Mouse (Mus musculus) neutrophil, adult 5-6 weeks (primary cell): ENCODE data around the gene Tbce. TPM values are rescaled to one million over a fixed set of nuclear protein-coding genes. Genes with fewer than 3 reads are reported as not detected.

Experiments used
- ATAC-seq: fragments of 151-379, 151-347 bp; 2 replicates; pipeline ENCODE4 v1.8.0; 2017; ENCODE audit warnings: mild to moderate bottlenecking, moderate TSS enrichment; ENCODE audit not compliant: insufficient number of reproducible peaks, poor library complexity, low FRiP score, severe bottlenecking; ENCODE audit errors: extremely low read depth
- total RNA-seq: library from RNA; stranded (forward); fragments of 200-1000 nt; gene quantifications from 2 replicates; pipeline ENCODE4 v1.2.3, GENCODE M21; 2017

Tbce gene
- 111 and 126 TPM in 2 replicates for total RNA-seq

DNA sequence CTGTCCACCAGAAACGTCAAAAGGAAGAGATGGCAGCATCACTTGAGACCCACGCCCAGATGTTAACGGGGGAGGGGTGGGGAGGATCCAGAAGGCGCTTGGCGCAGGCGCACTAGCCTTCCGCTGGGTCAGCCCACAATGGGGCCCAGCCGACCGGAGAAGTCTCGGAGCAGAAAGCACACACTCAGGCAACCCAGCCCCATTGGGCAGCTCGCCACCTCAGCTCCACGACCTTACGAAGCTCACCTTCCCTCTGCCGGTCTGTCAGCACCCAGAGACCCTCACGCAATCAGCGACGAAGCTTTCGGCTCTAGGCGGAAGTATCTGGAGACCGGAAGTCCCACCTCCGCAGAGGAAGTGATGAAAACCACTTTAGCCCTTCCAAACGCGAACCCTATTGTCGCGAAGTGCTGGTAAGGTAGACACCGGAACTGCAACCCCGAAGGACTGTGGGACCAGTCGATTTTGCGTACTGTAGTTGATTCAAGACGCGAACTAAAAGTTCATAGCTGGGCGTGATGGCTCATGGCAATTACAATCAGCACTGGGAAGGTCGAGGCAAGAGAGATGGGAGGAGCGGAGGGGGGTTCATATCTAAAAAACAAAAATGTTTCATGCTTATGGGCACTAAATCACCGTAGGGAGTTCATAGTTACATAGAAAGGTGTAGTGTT, at the start of gene Tbce:
Gene Tbce, minus strand, starts transcription at position 347 of the 674 bp plus-strand sequence.
- peak; percentile 99 for ATAC-seq

DNA sequence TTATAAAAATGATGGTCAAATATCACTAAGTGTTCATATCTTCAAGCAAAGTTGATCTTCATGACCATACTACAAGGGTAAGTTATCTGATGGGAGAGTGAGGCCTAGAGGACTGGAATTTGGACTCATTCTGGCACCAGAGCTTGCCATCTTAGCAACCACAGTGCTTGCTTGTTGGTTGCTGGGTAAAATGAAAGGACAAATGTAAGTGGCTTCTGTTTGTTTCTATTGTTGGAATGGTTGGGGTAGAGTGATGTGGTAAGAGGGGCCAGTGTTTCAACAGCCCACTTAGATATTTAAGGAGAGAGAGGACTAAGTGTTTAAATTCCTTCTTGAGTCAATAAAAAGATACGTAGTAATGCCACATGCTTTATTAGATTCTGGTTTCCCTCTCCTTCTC, 49.2 kb upstream of the Tbce start:
- no peak for ATAC-seq

DNA sequence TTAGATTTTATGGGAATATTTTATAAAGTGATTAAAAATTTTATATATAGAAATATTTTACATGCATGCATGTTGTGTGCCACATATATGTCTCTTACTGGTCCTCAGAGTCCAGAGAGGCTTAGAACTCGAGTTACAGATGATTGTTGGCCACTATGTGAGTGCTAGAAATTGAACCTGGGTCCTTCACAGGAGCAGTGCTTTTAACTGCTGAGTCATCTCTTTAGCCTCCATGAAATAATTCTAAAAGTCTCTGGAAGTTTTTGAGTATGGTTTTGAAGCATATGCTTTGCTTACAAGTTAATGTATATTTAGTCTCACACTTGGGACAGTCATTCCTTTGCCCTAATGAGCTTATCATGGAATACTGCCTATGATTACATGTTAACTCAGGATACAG, 35.9 kb upstream of the Tbce start:
- no peak for ATAC-seq

DNA sequence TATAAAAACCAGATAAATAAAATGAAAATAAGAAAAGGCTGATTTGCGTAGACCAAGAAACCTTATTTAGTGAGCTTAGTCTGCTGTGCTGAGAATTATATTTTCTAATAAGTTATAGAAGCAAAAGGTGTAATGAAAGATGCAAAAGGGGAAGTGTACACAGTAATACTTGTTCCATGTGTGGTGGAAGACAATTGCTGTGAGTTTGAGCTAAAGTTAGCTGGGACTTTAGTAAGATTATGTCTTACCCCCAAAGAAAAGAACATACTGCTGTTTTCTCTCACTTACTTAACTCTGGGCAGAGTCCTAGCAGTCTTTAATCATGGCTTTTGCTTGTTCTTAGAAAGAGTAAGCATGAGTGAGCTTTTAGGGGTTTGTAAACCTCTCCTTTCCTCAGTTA, 34.9 kb upstream of the Tbce start:
- no peak for ATAC-seq

DNA sequence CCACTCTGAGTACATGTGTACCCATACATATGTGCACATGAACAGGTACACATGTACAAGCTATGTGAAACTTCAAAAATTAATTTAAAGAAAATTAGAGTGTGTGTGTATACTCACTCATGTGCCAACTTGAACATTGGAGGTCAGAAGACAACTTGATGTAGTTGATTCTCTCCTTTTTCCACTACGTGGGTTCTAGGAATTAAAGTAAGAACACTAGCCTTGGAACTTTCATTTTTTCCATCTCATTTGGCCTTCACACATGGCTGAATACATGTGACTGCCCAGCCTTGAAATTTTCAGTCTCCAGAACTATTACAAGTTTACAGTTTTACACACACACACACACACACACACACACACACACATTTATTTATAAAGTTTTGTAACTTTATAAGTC, 29.9 kb upstream of the Tbce start:
- no peak for ATAC-seq

DNA sequence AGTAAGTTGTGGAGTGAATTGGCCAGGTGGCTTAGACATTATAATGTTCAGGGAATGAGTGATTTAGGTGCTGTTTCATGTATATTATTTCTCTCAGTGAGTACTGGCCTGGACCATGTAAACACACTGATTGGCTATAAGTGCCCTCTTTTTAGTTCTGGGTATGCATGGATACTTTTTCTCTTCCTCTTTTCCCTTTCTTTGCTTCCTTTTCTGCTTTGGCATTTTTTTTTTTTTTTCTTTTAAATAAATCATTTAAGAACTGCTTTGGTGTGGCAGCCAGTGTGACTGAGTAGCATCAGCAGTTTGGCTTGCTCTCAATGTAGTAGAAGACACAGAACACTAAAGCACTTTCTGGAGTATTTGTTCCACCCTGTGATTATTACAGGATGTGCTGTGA, 28.6 kb upstream of the Tbce start:
- ATAC-seq: no peak

DNA sequence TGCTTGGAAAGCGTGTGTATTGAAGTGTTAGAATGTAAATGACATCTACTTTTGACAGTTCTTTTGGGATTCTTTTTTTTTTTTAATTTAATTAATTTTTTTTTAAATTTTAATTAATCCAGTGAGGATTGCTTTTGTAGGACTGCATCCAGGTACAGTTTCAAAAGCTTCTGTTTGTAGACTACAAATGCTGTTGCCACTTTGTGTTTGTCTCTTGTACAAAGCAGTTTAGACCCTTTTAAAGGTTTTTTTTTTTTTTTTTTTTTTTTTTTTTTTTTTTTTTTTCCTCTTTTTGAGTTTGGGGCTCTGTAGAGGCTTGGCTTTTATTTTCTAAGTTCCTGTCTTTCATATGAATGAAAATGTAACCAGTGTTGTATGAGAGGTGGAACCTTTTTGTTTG, 26.3 kb upstream of the Tbce start:
- no peak for ATAC-seq

DNA sequence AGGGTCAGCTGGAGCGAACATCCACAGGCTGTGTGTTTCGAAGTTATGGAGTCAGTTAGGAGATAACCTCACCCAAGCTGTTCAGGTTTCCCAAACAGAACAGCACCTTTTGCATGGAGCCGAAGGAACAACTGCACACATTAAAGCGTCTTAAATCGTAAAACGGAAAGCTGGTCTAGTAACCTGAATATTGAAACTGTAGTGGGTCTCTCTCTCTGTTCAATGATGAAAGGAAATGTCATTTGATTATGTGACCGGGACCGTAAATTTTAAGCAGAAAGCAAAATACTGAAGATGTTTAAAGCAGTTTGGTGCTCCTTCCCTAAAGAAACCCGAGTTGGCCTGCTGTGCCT, 25.6 kb upstream of the Tbce start:
- ATAC-seq: no peak

DNA sequence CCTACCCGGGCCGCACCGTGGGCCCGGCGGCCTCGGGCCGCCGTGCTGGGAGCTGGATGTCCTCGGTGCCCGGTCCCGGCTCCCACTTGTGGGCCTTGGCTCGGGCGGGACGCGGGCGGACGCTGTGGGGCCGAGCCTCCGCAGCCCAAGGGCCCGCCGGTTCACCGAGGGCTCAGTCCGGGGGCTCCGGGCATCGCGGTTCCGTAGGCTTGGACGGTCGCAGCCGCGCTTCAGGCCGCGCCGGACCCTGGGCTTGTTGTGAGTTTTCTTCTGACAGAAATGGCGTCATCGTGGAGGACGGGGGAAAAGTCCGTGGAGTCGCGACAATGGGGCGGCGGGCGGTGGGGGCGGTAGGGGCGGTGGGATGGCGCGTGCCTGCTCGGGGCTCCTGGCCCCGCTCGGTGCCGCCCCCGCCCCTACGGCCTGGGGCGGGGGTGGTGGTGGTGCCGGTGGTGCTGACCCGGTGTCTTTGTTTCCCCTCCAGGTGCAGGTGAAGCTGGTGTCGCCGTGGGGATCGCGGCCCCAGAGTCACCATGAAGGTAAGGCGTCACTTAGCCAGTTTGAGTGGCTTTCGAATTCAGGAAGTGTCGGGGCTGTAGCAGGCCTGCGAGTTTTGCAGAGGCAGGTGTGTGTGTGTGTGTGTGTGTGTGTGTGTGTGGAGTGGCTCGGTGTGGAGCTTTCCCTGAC, 25.0 kb upstream of the Tbce start:
- peak; percentile 14; the same call in 1 of the 2 replicates for ATAC-seq

DNA sequence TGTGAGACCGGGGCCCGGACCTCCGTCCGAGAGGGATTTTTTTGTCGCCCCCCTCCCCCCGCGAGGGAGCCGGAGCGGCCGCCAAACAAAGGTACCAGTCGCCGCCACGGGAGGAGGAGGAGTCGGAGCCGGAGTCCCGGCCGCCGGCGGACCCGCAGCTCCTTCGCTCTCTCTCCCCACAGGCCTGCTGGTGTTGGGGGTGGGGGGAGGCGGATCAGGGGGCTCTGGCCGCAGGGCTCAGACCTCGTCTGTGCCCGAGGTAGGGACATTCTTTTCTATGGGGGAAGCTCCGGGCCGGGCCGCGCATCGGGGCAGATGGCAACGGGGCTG, 24.5 kb upstream of the Tbce start:
- ATAC-seq: no peak

DNA sequence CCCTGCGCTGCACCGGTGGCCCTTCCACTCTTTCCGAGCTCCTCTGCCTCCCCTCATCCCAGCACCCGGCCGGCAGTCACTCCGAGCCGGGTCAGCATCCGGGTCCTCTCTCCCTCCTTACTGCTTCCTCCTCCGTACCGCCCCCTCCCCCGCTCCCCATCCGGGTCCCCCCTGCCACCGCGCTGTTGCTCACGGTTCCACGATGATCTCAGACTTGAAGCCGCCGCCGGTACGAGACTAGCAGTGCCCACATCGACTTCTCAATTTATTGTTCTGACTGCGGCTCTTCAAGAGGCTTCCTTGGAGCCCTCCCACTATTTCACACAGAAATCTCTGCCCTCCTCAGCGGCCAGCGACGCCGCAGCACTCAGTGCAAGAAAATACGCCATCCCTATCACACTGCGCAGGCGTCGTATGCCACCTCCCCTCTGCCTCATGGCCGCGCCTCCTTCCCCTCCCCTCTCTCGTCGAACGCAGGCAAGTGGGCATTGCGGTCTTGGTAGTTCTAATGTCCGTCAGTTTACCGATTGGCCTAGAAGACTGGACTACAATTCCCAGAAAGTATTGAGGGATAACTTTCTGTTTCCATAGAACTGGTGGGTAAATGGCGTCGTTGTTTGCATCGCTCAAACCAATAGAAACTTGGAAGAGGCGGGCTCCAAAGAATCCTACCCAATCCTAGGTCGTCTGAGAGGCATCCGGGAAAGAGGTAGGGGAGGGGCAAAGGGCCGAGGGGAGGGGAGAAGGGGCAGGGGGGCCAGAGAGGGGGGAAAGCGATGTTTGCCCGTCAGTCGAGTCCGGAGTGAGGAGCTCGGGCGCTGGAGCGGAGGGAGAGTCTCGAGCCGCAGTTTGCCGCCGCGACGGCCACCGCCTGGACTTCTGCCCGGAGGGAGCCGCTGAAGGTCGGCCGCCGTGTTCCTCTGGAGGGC, 23.8 kb upstream of the Tbce start, which contains the start of the genes Arid4b and Ggps1:
Gene Arid4b, plus strand, starts transcription at position 220 of the 929 bp plus-strand sequence.
Gene Ggps1, minus strand, starts transcription at position 476 of the 929 bp plus-strand sequence.
- ATAC-seq: peak; percentile 93

DNA sequence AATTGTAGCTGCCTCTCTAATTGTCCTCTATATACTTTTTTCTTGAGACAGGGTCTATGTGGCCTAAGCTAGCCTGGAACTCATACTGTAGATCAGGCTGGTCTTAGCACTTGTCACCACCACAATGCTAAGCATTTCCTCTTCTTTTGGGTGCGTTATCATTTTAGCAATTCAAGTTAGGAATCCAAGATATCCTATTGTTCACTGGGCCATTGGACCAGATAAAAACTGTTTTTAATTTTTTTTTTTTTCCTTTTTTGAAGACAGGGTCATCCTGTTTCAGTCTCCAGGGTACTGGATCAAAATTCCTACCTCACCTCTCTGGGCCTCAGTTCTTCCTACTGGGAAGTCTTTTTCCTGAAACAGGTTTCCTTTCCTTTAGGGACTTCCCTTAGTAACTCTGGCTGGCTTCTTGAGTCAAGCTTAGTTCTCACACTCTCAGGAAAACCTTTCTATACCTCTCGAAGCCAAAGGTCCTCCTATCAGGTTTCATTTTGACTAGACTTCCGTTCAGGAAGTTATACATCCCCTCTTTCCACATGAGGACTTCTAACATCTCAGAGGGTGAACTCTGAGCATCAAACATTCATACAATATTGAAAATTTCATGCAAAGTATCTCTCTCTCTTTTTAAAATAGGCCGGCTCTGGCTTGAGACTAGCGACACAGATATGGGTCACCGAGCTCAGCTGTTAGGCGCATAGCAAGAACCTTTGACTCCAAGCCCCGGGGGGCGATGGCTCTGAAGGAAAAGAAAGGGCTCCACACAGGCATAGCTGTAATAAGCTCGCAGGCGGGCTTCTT, 23.0 kb upstream of the Tbce start:
- ATAC-seq: no peak

DNA sequence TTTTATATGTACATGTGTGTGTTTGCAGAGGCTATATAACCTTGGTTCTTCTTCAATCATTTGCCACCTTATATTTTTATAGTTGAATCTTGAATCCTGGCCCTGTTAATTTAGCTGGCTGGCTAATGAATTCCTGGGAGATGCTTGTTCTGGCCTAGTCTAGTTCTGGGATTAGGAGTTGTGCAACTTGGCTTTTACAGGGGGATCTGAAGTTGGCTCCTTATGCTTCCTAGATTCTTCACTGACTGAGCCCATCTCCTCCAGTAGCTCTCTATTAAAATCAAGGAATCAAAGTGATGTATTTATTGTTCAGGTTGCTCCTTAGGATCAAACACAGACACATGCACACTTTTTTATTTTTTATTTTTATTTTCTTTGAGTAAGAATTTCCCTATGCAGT, 20.1 kb upstream of the Tbce start:
- no peak for ATAC-seq

DNA sequence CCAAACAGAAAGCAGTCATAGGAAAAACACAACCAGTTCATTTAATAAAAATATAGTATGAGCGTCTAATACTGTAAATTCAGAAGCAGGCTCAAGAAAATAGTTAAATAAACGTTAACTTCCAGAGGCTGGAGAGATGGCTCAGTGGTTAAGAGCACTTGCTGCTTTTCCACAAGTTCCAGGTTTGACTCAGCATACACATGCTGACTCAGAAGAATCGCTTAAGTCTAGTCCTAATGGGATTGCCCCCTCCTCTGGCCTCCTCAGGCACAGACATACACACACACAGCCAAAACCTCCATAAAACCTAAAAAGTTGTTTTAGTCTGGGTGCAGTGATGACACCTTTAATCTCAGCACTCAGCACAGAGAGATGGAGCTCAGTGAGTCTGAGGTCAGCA, 17.4 kb upstream of the Tbce start:
- no peak for ATAC-seq

DNA sequence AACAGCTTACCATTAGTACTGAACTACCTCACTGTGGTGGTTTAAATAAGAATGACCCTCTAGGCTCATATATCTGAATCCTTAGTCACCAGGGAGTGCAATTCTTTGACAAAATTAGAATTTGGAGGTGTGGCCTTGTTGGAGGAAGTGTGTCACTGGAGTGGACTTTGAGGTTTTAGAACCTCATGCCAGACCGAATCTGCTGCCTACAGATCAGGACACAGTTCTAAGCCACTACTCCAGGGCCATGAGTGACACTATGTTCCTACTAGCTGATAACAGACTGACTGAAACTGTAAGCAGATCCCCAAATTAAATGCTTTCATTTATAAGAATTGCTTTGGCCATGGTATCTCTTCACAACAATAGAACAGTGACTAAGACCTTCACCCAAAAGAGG, 10.4 kb upstream of the Tbce start:
- no peak for ATAC-seq

DNA sequence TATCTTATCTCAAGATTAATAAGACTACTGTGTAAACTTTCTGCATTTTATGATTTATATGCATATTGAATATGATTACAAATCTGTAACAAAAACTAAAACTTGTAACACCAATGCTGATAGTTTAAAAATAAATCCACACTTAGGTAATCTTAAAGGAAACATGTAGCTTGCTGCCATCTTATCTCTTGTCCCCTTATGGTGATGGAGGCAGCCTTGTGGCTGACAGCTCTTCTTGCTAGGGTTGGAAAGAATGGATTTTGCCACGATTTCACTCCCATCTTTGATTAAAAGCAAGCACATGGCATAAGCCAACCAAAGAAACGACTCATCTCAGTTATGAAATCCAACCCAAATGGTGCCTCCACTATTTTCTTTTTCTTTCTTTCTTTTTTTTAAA, 5.1 kb upstream of the Tbce start:
- no peak for ATAC-seq

DNA sequence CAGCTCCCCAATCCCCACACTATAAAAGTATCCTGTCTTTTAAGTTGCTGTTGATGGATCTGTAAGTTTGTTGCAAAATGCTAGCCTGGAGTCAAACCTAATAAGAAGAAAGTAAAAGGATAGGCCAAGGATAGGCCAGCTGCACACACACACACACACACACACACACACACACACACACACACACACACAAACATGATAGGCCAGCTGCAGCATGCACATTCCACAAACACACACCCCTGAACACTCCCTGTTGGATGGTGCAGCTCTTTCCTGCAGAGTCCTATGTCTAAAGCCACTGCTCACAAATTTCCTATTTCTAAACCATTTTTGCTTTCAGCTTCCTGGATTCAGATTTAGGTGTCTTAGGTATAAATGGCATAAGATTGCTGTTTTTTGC, 4.4 kb upstream of the Tbce start:
- ATAC-seq: no peak

DNA sequence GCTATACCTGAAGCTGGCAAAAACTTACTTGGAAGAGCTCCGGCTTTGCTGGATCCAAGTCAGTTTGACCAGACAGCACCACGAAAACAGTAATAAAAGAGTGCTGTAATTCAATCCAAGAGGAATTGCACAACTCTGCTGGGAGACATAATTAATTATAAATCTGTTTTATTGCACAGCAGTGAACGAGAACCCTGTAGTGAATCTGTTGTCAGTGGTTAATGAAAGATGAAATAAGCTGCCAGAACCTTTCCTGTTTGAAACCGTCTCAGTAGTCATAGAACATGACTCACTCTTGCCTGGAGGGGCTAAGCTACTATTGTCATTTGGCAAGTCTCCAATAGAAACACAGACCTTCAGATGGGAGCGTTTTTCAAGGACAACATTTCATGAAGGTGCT, 748 bp upstream of the Tbce start:
- no peak for ATAC-seq

DNA sequence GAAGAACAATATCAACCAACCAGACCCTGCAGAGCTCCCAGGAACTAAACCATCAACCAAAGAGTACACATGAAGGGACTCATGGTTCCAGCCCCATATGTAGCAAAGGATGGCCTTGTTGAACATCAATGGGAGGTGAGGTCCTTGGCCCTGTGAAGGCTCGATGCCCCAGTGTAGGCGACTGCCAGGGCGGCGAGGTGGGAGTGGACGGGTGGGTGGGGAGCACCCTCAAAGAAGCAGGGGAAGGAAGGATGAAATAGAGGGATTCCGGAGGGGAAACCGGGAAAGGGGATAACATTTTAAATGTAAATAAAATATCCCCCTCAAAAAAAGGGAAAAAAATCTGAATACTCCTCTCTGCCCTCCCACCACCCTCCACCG, 537 bp downstream of the Tbce start:
- no peak for ATAC-seq
